Mouse (Mus musculus): ENCODE measurements around the gene Fat4.

DNA sequence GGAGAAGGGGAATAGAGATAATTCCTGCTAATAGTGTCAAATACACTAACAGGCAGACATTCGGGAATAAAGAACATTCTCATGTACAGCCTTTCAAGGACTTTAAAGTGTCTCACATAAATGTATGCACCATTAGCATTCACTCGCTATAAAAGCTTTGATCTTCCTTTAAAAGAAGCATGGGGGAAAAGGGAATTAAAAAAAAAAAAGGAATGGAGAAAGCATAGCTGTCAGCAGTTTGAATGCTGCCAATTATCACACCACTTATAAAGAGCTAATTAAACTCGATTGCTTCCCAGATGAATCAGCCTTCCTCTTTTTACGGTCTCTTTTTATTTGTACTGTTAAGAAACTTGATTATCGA lies 161.5 kb downstream of the Fat4 start:
- TF ChIP-seq CTCF (IDR thresholded peaks at IDR 0.05; ENCODE audit: control insufficient read depth, insufficient read depth, insufficient replicate concordance, low read depth, low read length) (no peak), POLR2A (IDR thresholded peaks at IDR 0.05; ENCODE audit: control insufficient read depth, low read depth, low read length) (no peak)
